Mouse (Mus musculus) heart, adult 2 months (tissue): ENCODE results near the gene Slit3.

Experiments
- CTCF ChIP-seq: fragments of 200-600 bp; IDR thresholded peaks from 2 replicates; pipeline ENCODE4 v1.8.1; 2022; ENCODE audit warnings: antibody characterized with exemption, mild to moderate bottlenecking, moderate library complexity
- EP300 ChIP-seq: fragments of 200-500 bp; IDR thresholded peaks from 2 replicates; pipeline ENCODE4 v1.6.1; 2011; ENCODE audit warnings: low read depth, low read length, control low read depth; ENCODE audit not compliant: insufficient read depth
- POLR2A ChIP-seq: fragments of 200-500 bp; IDR thresholded peaks from 2 replicates; pipeline ENCODE4 v1.6.1; 2011; ENCODE audit warnings: mild to moderate bottlenecking, low read depth, low read length, control low read depth; ENCODE audit not compliant: insufficient read depth

DNA sequence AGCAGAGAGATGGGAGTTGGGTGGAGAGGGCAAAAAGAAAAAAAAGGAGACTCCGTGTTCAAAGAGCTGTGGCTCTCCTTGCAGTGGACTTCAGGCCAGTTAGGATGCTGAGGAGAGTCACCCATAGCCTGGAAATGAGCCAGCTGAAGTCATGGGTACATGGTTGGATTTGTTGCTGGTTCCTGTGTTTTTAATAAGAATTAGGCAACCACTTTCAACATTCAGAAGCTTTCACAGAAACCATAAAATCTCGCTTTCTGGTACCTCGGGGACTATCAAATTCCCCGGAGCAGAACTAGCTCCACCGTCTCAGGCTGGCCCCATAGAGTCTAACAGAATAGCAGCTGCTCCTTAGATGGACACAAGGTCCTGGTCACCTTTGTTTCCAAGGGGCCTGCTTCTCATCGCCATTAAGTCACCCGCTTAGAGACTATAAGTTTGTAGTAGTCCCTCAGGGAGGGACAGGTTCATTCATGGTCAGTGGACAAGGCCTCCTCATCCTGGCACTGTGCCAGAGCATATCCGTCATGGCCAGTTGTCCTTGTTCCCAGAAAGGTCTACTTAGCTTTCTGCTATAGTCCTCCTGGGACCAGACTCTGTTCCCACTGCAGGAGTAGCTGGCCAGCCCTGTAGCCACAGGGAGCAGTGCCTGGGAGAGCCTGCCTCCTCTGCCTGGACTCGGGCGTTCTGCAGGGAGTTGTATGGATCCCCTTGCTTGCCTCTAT is 505.3 kb downstream of the Slit3 start:
- TF ChIP-seq CTCF, result no peak
- TF ChIP-seq EP300, result no peak
- no peak for TF ChIP-seq POLR2A
